Mouse (Mus musculus) heart, postnatal 14 days (tissue): ENCODE data around the gene Tln2. TPM values are rescaled to one million over a fixed set of nuclear protein-coding genes. Genes with fewer than 3 reads are reported as not detected.

Experiments
- DNase-seq, 2 experiments: peaks; one replicate each; pipeline ENCODE4 v3.0.0; 2021 to 2022
- intact Hi-C: fragments of 180-260 bp; cut with DNase I; formaldehyde crosslinking; loops from one replicate; pipeline ENCODE4 v1.15.1; 2025
- total RNA-seq, 2 experiments: library from RNA; stranded (reverse); gene quantifications; 2 replicates each; pipeline ENCODE4 v1.2.3; 2021

Gene Tln2
- total RNA-seq, 2 experiments from 2014 or later: 77.2 to 87.0 TPM

- intact Hi-C loops: no loop called here
- DNase-seq: no peak
Measured at GRCm38 (mm10) chr9:67384028-67384590, 175.4 kb downstream of the Tln2 start.

GRCm38 (mm10) chr9:67380095-67380494 is 179.4 kb downstream of the Tln2 start:
- intact Hi-C loops: no loop called here
- no peak for DNase-seq

GRCm38 (mm10) chr9:67378772-67379171 is 180.7 kb downstream of the Tln2 start:
- DNase-seq: no peak
- intact Hi-C loops: no loop called here

- DNase-seq: no peak
- intact Hi-C loops: no loop called here
Measured at GRCm38 (mm10) chr9:67368078-67368477, 191.4 kb downstream of the Tln2 start.

- intact Hi-C loops: no loop called here
- no peak for DNase-seq
Measured at GRCm38 (mm10) chr9:67362511-67362910, 197.0 kb downstream of the Tln2 start.

GRCm38 (mm10) chr9:67362053-67362452 is 197.4 kb downstream of the Tln2 start:
- intact Hi-C loops: no loop called here
- no peak for DNase-seq

- DNase-seq: no peak
Measured at GRCm38 (mm10) chr9:67361511-67361910, 198.0 kb downstream of the Tln2 start.

GRCm38 (mm10) chr9:67354356-67354755 is 205.1 kb downstream of the Tln2 start:
- intact Hi-C loops: loop anchor here (10.0 kb wide), 1 partner anchor 280 kb away; no protein-coding TSS in a partner anchor
- DNase-seq: no peak

More at GRCm38 (mm10) chr9:67361511-67361910, 198.0 kb downstream of the Tln2 start:
- intact Hi-C loops: no loop called here

- intact Hi-C loops: loop anchor here (10.0 kb wide), 1 partner anchor 281 kb away; no protein-coding TSS in a partner anchor
- peak; percentile 42 to 48 for DNase-seq
Measured at GRCm38 (mm10) chr9:67353365-67353764, 206.1 kb downstream of the Tln2 start.

- DNase-seq: no peak
- intact Hi-C loops: no loop called here
Measured at GRCm38 (mm10) chr9:67348983-67349382, 210.5 kb downstream of the Tln2 start.

- intact Hi-C loops: no loop called here
- DNase-seq: no peak
Measured at GRCm38 (mm10) chr9:67347184-67347583, 212.3 kb downstream of the Tln2 start.

- intact Hi-C loops: no loop called here
- no peak for DNase-seq
Measured at GRCm38 (mm10) chr9:67331281-67331680, 228.2 kb downstream of the Tln2 start.

GRCm38 (mm10) chr9:67328451-67328850 is 231.1 kb downstream of the Tln2 start:
- intact Hi-C loops: no loop called here
- no peak for DNase-seq

GRCm38 (mm10) chr9:67321886-67322285 is 237.6 kb downstream of the Tln2 start:
- DNase-seq: no peak
- intact Hi-C loops: no loop called here

GRCm38 (mm10) chr9:67315356-67315755 is 244.1 kb downstream of the Tln2 start:
- intact Hi-C loops: loop anchor here (2.0 kb wide), 1 partner anchor 317 kb away; no protein-coding TSS in a partner anchor
- DNase-seq: peak; percentile 49 to 73

- intact Hi-C loops: no loop called here
- no peak for DNase-seq
Measured at GRCm38 (mm10) chr9:67304992-67305391, 254.5 kb downstream of the Tln2 start.

GRCm38 (mm10) chr9:67303986-67304385 is 255.5 kb downstream of the Tln2 start:
- intact Hi-C loops: no loop called here
- no peak for DNase-seq

- DNase-seq: no peak
- intact Hi-C loops: no loop called here
Measured at GRCm38 (mm10) chr9:67303038-67303437, 256.5 kb downstream of the Tln2 start.

- intact Hi-C loops: no loop called here
- DNase-seq: no peak
Measured at GRCm38 (mm10) chr9:67302386-67302989, 257.0 kb downstream of the Tln2 start.

GRCm38 (mm10) chr9:67301571-67301970 is 257.9 kb downstream of the Tln2 start:
- intact Hi-C loops: no loop called here
- DNase-seq: no peak

- intact Hi-C loops: no loop called here
- no peak for DNase-seq
Measured at GRCm38 (mm10) chr9:67300769-67301168, 258.7 kb downstream of the Tln2 start.

GRCm38 (mm10) chr9:67300346-67300745 is 259.2 kb downstream of the Tln2 start:
- DNase-seq: no peak
- intact Hi-C loops: no loop called here
